Mouse (Mus musculus) intestine, postnatal 0 days (tissue): Measurements from ENCODE around the gene Cadps. TPM values are rescaled to one million over a fixed set of nuclear protein-coding genes. Genes with fewer than 3 reads are reported as not detected.

Experiments
- ATAC-seq: fragments of 200-750 bp; cut with Nextera tagmentation; 2 replicates; pipeline ENCODE4 v1.8.0; 2017; ENCODE audit warnings: mild to moderate bottlenecking, moderate TSS enrichment, moderate library complexity
- H3K27ac ChIP-seq: fragments of 300-500 bp; sonication (generic); 2 replicates; pipeline ENCODE4 v1.5.1; 2014; ENCODE audit warnings: mild to moderate bottlenecking, low read depth, low read length, moderate library complexity
- H3K27me3 ChIP-seq: fragments of 300-500 bp; sonication (generic); replicated peaks from 2 replicates; pipeline ENCODE4 v1.6.1; 2014; ENCODE audit warnings: low read length, mixed read lengths; ENCODE audit not compliant: control insufficient read depth, insufficient read depth
- H3K36me3 ChIP-seq: fragments of 300-500 bp; sonication (generic); 2 replicates; pipeline ENCODE4 v1.6.1; 2014; ENCODE audit warnings: mild to moderate bottlenecking, moderate library complexity; ENCODE audit not compliant: control insufficient read depth, insufficient read depth
- H3K4me1 ChIP-seq: fragments of 300-500 bp; sonication (generic); replicated peaks from 2 replicates; pipeline ENCODE4 v1.6.1; 2014; ENCODE audit warnings: antibody characterized with exemption, low read length, mixed read lengths; ENCODE audit not compliant: control insufficient read depth, insufficient read depth
- H3K4me2 ChIP-seq: fragments of 300-500 bp; sonication (generic); replicated peaks from 2 replicates; pipeline ENCODE4 v1.6.1; 2014; ENCODE audit warnings: low read depth, mild to moderate bottlenecking, moderate library complexity
- H3K4me3 ChIP-seq: fragments of 300-500 bp; sonication (generic); 2 replicates; pipeline ENCODE4 v1.5.1; 2014; ENCODE audit warnings: low read depth, low read length
- H3K9ac ChIP-seq: fragments of 300-500 bp; sonication (generic); 2 replicates; pipeline ENCODE4 v1.6.1; 2014; ENCODE audit warnings: mild to moderate bottlenecking, low read depth, low read length
- H3K9me3 ChIP-seq: fragments of 300-500 bp; sonication (generic); 2 replicates; pipeline ENCODE4 v1.6.1; 2016; ENCODE audit warnings: mixed run types; ENCODE audit not compliant: control insufficient read depth
- CTCF ChIP-seq: sonication (generic); IDR thresholded peaks from 2 replicates; pipeline ENCODE4 v1.5.1; 2016; ENCODE audit warnings: low read depth, mild to moderate bottlenecking, control low read depth, antibody characterized with exemption, moderate library complexity
- WGBS: fragments of 180-500 bp; shearing (Covaris S2); extraction: QIAGEN DNeasy Blood & Tissue Kit; methylation state at CpG from one replicate; pipeline ENCODE4 v1.1.7; 2014; 5-methylcytosine and 5-hydroxymethylcytosine counted together
- polyA plus RNA-seq: library from polyadenylated mRNA; unstranded; fragments of >200 nt; fragmentation: Nextera tagmentation; extraction: Ambion mirVana; gene quantifications from 2 replicates; pipeline ENCODE4 v1.2.1, GENCODE M21; 2015

Cadps gene
- polyA plus RNA-seq, 1 experiment from 2014 or later = 0.96 TPM

DNA sequence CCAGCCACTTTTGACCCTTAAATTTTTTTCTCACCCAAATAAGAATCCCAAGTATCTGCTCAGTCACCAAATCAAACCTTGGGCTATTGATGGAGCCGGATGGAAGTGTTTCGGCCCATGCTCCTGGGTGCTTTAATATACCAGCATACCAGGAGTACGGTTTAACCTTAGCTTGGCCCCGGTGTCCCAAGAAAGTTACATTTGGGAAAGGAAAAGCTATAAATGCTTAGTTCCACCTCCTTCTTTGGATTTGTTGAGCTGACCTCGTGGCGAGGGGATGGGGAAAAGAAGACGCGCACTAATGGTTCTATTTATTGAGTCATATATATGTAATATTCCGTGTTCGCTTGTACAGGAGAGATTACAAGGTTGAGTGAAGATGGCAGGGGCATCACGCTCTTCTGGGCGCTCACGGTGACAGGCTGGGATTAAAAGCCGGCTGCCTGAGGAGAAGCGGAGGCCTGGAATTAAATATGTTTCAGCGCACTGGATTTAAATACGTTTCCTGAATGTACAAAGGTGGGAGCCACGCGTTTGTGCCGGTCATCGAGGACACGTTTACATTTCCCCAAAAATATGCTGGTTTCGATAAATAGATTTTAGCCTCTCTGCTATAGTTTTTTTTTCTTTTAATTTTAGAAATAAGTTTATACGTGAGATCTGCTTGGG, 481.0 kb downstream of the Cadps start:
- 4% methylated on average over 24 of the region's 24 CpGs for WGBS
- no peak for ATAC-seq
- H3K9ac ChIP-seq = no peak overlapping the region

DNA sequence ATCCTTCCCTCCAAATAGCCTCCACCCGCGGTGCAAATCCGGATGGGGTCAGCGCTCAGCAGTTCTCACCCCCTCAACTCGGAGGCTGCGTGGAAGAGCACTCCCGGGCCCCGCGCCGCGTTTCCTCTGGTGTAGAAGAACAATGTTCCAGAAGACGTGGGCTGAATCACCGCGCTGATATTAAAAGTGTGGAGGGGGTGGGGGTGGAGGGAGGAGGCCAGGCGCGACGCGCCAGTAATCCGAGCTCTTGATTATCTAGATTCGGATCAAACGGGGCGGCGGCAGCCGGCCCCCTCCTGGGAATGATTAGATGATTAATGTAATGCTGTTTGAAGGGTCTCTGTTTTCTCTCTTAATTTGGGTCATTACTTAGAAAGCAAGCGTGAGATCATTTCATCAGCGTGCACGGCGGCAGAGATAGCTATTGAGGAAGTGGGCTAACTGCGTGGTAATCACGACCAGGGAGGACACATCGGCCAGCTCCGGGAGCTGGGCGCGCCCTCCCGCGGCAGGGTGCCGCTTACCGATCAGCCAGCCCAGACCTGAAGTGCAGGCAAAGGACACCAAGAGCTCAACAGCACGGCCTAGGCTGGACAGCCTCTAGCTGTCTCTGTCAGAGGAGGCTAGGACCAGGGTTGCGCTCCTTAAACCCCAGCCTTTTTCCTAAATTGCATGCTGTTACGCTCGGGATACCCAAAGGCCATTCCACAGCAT, 481.6 kb downstream of the Cadps start:
- H3K4me2 ChIP-seq = peak overlapping the region; percentile 41
- H3K27me3 ChIP-seq = peaks cover 98% of the 10 kb centered on the region
- H3K9ac ChIP-seq = no peak overlapping the region
- peak overlapping the region; percentile 22 for H3K4me3 ChIP-seq
- WGBS = under 1% methylated on average over 42 of the region's 42 CpGs
- no peaks in the 10 kb centered on the region for H3K4me1 ChIP-seq
- TF ChIP-seq CTCF = peak; percentile 36
- no peaks in the 10 kb centered on the region for H3K36me3 ChIP-seq
- ATAC-seq = peak; percentile 45; the same call in 1 of the 2 replicates
- no peaks in the 10 kb centered on the region for H3K9me3 ChIP-seq
- no peak overlapping the region for H3K27ac ChIP-seq

More for the DNA sequence above, 481.0 kb downstream of the Cadps start:
- no peak overlapping the region for H3K27ac ChIP-seq
- TF ChIP-seq CTCF = no peak
- no peak overlapping the region; the same call in 1 of the 2 replicates for H3K4me2 ChIP-seq
- no peaks in the 10 kb centered on the region for H3K36me3 ChIP-seq
- H3K9me3 ChIP-seq = no peaks in the 10 kb centered on the region
- peaks cover 97% of the 10 kb centered on the region for H3K27me3 ChIP-seq
- H3K4me1 ChIP-seq = no peaks in the 10 kb centered on the region
- H3K4me3 ChIP-seq = no peak overlapping the region

DNA sequence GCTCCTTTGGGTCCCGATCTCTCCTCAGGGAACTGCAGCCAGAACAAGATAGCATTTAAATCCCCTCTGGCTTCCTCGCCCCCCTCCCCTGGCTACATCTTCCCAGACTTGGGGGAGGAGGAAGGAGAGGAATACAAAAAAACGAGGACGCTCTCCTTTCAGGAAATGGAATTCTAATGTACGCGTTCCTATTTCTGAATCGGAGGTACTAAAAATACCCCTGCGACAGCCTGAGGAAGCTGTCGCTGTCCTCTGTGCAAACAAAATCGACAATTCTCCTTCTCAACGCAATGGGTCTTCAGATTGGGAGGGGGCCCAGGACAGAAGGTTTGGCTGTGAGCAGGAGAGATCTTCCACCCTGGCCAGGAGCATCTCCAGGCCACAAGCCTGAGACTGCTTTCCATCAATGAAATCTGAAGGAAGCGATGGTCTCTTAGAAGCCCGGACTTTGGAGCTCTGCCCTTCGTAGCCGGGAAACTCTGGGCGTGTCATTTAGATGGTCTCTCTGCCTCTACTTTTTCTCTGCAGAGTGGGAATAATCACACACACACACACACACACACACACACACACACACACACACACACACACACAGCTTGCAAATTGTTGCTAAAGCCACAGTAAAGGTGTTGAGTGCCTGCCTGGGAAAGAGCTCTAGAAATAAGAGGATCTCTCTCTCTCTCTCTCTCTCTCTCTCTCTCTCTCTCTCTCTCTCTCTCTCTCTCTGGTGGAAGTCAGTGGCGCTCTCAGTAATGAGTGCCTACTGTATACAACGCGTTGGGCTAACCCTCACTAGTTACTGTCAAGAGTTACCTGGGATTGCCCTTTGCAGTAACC, 482.4 kb downstream of the Cadps start:
- Histone ChIP-seq H3K4me1 (no peaks in the 10 kb centered on the region), H3K4me3 (no peak overlapping the region), H3K36me3 (no peaks in the 10 kb centered on the region), H3K4me2 (peak overlapping the region; percentile 41; the same call in 1 of the 2 replicates), H3K9me3 (no peaks in the 10 kb centered on the region), H3K27me3 (peaks cover 98% of the 10 kb centered on the region), H3K9ac (no peak overlapping the region), H3K27ac (no peak overlapping the region)
- ATAC-seq = no peak
- no peak for TF ChIP-seq CTCF
- WGBS = 2% methylated on average over 19 of the region's 19 CpGs

DNA sequence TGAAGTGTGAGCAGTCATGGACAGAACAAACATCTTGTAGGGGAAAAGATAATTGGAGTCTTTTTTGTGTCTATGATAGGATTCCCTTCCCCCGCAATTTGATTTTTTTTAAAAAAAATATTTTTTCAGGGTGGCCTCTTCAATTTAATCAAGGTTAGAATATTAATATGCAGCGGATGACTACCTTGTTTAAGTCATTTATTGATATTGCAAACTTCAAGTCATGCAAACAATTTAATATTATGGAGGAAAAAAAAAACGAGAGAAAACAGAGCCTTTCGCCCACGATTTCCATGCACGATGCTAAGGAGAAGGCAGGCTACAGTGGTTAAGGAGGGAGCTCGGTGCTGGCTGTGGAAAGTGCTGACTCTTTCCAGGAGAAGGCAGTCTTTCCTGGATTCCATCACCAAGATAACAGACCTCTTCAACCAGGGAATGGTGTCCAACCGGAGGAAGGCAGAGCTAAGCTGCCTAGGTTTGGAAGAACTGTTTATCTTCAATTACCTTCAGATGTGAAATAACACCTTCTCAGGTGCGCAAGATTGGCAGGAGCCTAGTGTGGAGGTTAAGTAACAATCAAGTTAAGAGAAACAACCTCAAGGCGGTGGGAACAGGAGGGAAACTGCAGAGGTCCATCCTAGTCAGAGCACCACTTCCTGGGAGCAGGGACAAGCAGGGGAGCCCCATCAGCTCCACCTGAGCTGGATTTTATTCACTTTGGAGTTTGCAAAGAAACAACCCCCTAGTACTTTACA, 483.9 kb downstream of the Cadps start:
- 2% methylated on average over 10 of the region's 10 CpGs for WGBS
- no peak for ATAC-seq

DNA sequence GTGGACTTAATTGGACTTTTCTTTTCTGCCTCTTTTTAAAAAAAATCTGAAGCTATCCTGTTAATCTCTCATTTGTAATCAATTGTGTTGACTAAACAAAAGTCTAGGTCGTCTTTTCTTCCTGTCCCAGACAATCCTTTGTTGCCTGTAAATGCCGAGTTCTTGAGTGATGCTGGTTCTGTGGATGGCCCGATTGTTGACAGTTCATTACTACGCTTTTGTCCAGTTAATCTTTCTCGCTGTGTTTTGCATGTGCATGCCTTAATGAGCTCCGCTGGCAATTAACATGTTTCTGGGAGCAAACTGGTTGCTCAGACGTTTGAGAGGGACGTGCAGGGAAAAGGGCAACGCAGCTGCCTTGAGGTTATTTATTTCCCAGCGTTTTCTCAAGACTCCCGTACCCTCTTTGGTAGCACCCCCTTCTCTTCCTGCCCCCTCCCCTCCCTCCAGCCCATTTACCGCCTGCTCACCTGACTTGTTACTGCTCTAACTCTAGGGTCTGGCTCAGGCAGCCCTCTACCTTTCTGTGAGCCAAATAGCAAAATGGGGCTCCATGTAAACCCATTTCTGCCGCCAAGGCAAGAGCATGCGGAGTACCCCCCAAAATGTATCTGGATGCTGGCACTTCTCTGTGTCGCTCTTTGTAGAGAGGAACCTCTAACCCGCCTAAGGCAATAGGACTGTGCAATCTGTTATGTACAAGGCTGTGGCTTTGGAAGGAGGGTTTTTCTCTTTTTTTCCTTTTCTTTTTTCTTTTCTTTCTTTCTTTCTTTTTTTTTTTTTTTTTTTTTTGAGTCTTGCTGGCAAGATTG, 484.7 kb downstream of the Cadps start:
- Histone ChIP-seq H3K4me1 (no peaks in the 10 kb centered on the region), H3K27ac (no peak overlapping the region), H3K4me2 (no peak overlapping the region), H3K36me3 (no peaks in the 10 kb centered on the region), H3K27me3 (peaks cover 87% of the 10 kb centered on the region), H3K9me3 (no peaks in the 10 kb centered on the region), H3K9ac (no peak overlapping the region), H3K4me3 (no peak overlapping the region)
- no peak for ATAC-seq
- 2% methylated on average over 16 of the region's 16 CpGs for WGBS
- TF ChIP-seq CTCF = no peak

More for the DNA sequence above, 483.9 kb downstream of the Cadps start:
- Histone ChIP-seq H3K27ac (no peak overlapping the region), H3K4me1 (no peaks in the 10 kb centered on the region), H3K4me2 (no peak overlapping the region), H3K27me3 (peaks cover 95% of the 10 kb centered on the region), H3K9ac (no peak overlapping the region), H3K9me3 (no peaks in the 10 kb centered on the region), H3K4me3 (no peak overlapping the region), H3K36me3 (no peaks in the 10 kb centered on the region)
- TF ChIP-seq CTCF = no peak
